In genomic region chr12:33162541-33162940, GRCm38 (mm10) we compare ENCODE assay signal across 8 mouse cellular contexts. TPM values are rescaled to one million over a fixed set of nuclear protein-coding genes. Genes with fewer than 3 reads are reported as not detected.
A peak's percentile ranks its signal among the peaks of the same experiment; 100 is the strongest.
DNase-seq lines count a peak whose midpoint lies in the region; ATAC-seq lines count a peak whose summit lies in the region.

No protein-coding gene starts in this region.

- H3K9ac ChIP-seq in kidney, embryonic 16.5 days (replicated peaks; ENCODE audit: low read length) = peak overlapping the region; percentile 43; the same call in 1 of the 2 replicates
- H3K9ac ChIP-seq in neural tube, embryonic 11.5 days (ENCODE audit: low read length) = 0 out of 2 replicates have a peak overlapping the region, but pooled peaks have one; percentile 11

- 23% methylated on average over 12 of the region's 12 CpGs for WGBS in kidney, embryonic 16.5 days
- WGBS in neural tube, embryonic 11.5 days = 15% methylated on average over 12 of the region's 12 CpGs

- no peak for DNase-seq in kidney, adult 9 months
- DNase-seq in cerebellum, postnatal 25 days = peak; percentile 63 to 69
- DNase-seq in induced T-regulatory cell, adult 2 months (ENCODE audit: low read depth) = peak; percentile 14
- DNase-seq in neural tube, embryonic 11.5 days (ENCODE audit: low spot score) = peak; percentile 52
- DNase-seq in layer of hippocampus, postnatal 36 days = no peak
- no peak for DNase-seq in MN1 (ENCODE audit: low spot score)
- no peak for DNase-seq in frontal cortex, postnatal 14 days (ENCODE audit: low spot score in 2 of 2)

- peaks cover 9% of the 10 kb centered on the region for H3K4me1 ChIP-seq in kidney, embryonic 16.5 days (ENCODE audit: insufficient read depth, low read length)
- 0 out of 2 replicates have a peak, but pooled peaks cover 3% of the 10 kb centered on the region for H3K4me1 ChIP-seq in neural tube, embryonic 11.5 days (ENCODE audit: control insufficient read depth, insufficient read depth, low read length)

- H3K4me2 ChIP-seq in kidney, embryonic 16.5 days (replicated peaks; ENCODE audit: low read depth, low read length) = peak overlapping the region; percentile 28
- H3K4me2 ChIP-seq in neural tube, embryonic 11.5 days (ENCODE audit: low read depth) = no peak overlapping the region

- peak overlapping the region; percentile 79 for H3K27ac ChIP-seq in kidney, embryonic 16.5 days (ENCODE audit: low read length)
- H3K27ac ChIP-seq in neural tube, embryonic 11.5 days (ENCODE audit: low read depth, low read length) = peak overlapping the region; percentile 63; the same call in 1 of the 2 replicates

- H3K4me3 ChIP-seq in kidney, embryonic 16.5 days (ENCODE audit: low read length) = no peak overlapping the region
- no peak overlapping the region for H3K4me3 ChIP-seq in neural tube, embryonic 11.5 days (ENCODE audit: low read depth, low read length)

- H3K27me3 ChIP-seq in kidney, embryonic 16.5 days (ENCODE audit: insufficient read depth, low read length) = no peaks in the 10 kb centered on the region
- no peaks in the 10 kb centered on the region for H3K27me3 ChIP-seq in neural tube, embryonic 11.5 days (ENCODE audit: control insufficient read depth, insufficient read depth, low read length)

- ATAC-seq in kidney, embryonic 16.5 days (ENCODE audit: low FRiP score, low TSS enrichment) = no peak
- peak; percentile 54; the same call in 1 of the 2 replicates for ATAC-seq in neural tube, embryonic 11.5 days (ENCODE audit: insufficient read depth, low FRiP score, low TSS enrichment)

- H3K9me3 ChIP-seq in kidney, embryonic 16.5 days (ENCODE audit: low read length) = no peaks in the 10 kb centered on the region
- H3K9me3 ChIP-seq in neural tube, embryonic 11.5 days (ENCODE audit: control insufficient read depth, low read length) = no peaks in the 10 kb centered on the region

- no peaks in the 10 kb centered on the region for H3K36me3 ChIP-seq in kidney, embryonic 16.5 days (ENCODE audit: insufficient read depth, low read length)
- H3K36me3 ChIP-seq in neural tube, embryonic 11.5 days (ENCODE audit: control insufficient read depth, insufficient read depth, low read length) = no peaks in the 10 kb centered on the region

RNA-seq across cellular contexts. Expression of gene Atxn7l1, which starts 15.0 kb away (rescaled TPM):
- polyA plus RNA-seq in kidney, embryonic 16.5 days (2015; fragmentation: Nextera tagmentation; extraction: Ambion mirVana) = 9.9 and 15.4 TPM in 2 replicates
- polyA plus RNA-seq in neural tube, embryonic 11.5 days (2014; fragmentation: Nextera tagmentation; extraction: Ambion mirVana) = 21.3 and 22.2 TPM in 2 replicates
- 10 to 100 TPM; 56.3 to 64.5 TPM for total RNA-seq in layer of hippocampus, postnatal 36 days (2021)

Comparison
In these comparisons a context has a peak if more than half of its experiments do, and no peak if none do; other contexts are left out.
1. DNase-seq: peak in cerebellum, postnatal 25 days (2 of 2), induced T-regulatory cell, adult 2 months (single experiment) and neural tube, embryonic 11.5 days (single experiment); none in kidney, adult 9 months (single experiment), layer of hippocampus, postnatal 36 days (0 of 2), MN1 (single experiment) and frontal cortex, postnatal 14 days (0 of 2).